Mouse (Mus musculus) left cerebral cortex, adult 2 months (tissue): ENCODE measurements around the gene Nup107. TPM values are rescaled to one million over a fixed set of nuclear protein-coding genes. Genes with fewer than 3 reads are reported as not detected.

Experiments used
- DNase-seq, 2 experiments: peaks; one replicate each; pipeline ENCODE4 v3.0.0; 2021 to 2022; ENCODE audit warnings: low spot score in 2 of 2, mixed read lengths in 1 of 2; ENCODE audit errors: extremely low spot score in 1 of 2
- H3K27ac ChIP-seq: fragments of 200-600 bp; 2 replicates; pipeline ENCODE4 v1.8.1; 2022
- H3K4me3 ChIP-seq: fragments of 200-600 bp; 2 replicates; pipeline ENCODE4 v1.8.1; 2022
- CTCF ChIP-seq: fragments of 200-600 bp; IDR thresholded peaks from 2 replicates; pipeline ENCODE4 v1.8.1; 2022; ENCODE audit warnings: antibody characterized with exemption, mild to moderate bottlenecking, moderate library complexity
- intact Hi-C: fragments of 180-260 bp; cut with DNase I; formaldehyde crosslinking; loops from one replicate; pipeline ENCODE4 v1.15.1; 2025
- total RNA-seq, 2 experiments: library from RNA; stranded (reverse); gene quantifications; 2 replicates each; pipeline ENCODE4 v1.2.3; 2021

Gene Nup107
- total RNA-seq, 2 experiments from 2014 or later: 13.4 to 15.9 TPM

- DNase-seq: no peak
- no peak for TF ChIP-seq CTCF
- Histone ChIP-seq H3K27ac (no peak overlapping the region), H3K4me3 (no peak overlapping the region)
- intact Hi-C loops: no loop called here
These were observed 32.1 kb upstream of the Nup107 start for GRCm38 (mm10) chr10:117824647-117825046.

- Histone ChIP-seq H3K4me3 (no peak overlapping the region), H3K27ac (no peak overlapping the region)
- peak; percentile 37 for TF ChIP-seq CTCF
- DNase-seq: no peak
- intact Hi-C loops: no loop called here
These were observed 31.6 kb upstream of the Nup107 start for GRCm38 (mm10) chr10:117824139-117824538.

GRCm38 (mm10) chr10:117823321-117823720, 30.8 kb upstream of the Nup107 start:
- no peak overlapping the region for H3K27ac ChIP-seq
- no peak overlapping the region for H3K4me3 ChIP-seq
- no peak for DNase-seq
- TF ChIP-seq CTCF: no peak
- intact Hi-C loops: no loop called here

GRCm38 (mm10) chr10:117818600-117818999, 26.1 kb upstream of the Nup107 start:
- H3K4me3 ChIP-seq: no peak overlapping the region
- intact Hi-C loops: loop anchor here (2.0 kb wide), 1 partner anchor 26 kb away; the partner anchor contains the start of gene Nup107
- DNase-seq: no peak
- TF ChIP-seq CTCF: no peak
- H3K27ac ChIP-seq: no peak overlapping the region

GRCm38 (mm10) chr10:117816721-117817120, 24.2 kb upstream of the Nup107 start:
- Histone ChIP-seq H3K27ac (no peak overlapping the region), H3K4me3 (no peak overlapping the region)
- DNase-seq: no peak
- TF ChIP-seq CTCF: no peak
- intact Hi-C loops: no loop called here

GRCm38 (mm10) chr10:117812501-117812900, 20.0 kb upstream of the Nup107 start:
- DNase-seq: no peak
- no peak overlapping the region for H3K27ac ChIP-seq
- TF ChIP-seq CTCF: no peak
- no peak overlapping the region for H3K4me3 ChIP-seq
- intact Hi-C loops: no loop called here

- Histone ChIP-seq H3K27ac (no peak overlapping the region), H3K4me3 (no peak overlapping the region)
- intact Hi-C loops: no loop called here
- no peak for DNase-seq
- no peak for TF ChIP-seq CTCF
These were observed 19.1 kb upstream of the Nup107 start for GRCm38 (mm10) chr10:117811555-117811954.

GRCm38 (mm10) chr10:117810506-117810905, 18.0 kb upstream of the Nup107 start:
- DNase-seq: no peak
- no peak overlapping the region for H3K27ac ChIP-seq
- no peak overlapping the region for H3K4me3 ChIP-seq
- TF ChIP-seq CTCF: no peak
- intact Hi-C loops: no loop called here

- TF ChIP-seq CTCF: no peak
- no peak for DNase-seq
- Histone ChIP-seq H3K4me3 (no peak overlapping the region), H3K27ac (no peak overlapping the region)
- intact Hi-C loops: no loop called here
These were observed 15.6 kb upstream of the Nup107 start for GRCm38 (mm10) chr10:117808068-117808467.

GRCm38 (mm10) chr10:117805919-117806318, 13.4 kb upstream of the Nup107 start:
- Histone ChIP-seq H3K27ac (no peak overlapping the region), H3K4me3 (no peak overlapping the region)
- no peak for TF ChIP-seq CTCF
- intact Hi-C loops: no loop called here
- no peak for DNase-seq

GRCm38 (mm10) chr10:117803870-117804850, 11.7 kb upstream of the Nup107 start:
- intact Hi-C loops: no loop called here
- Histone ChIP-seq H3K4me3 (no peak overlapping the region), H3K27ac (no peak overlapping the region)
- no peak for DNase-seq
- TF ChIP-seq CTCF: no peak

- Histone ChIP-seq H3K4me3 (no peak overlapping the region), H3K27ac (no peak overlapping the region)
- DNase-seq: no peak
- intact Hi-C loops: no loop called here
- TF ChIP-seq CTCF: no peak
These were observed 9.4 kb upstream of the Nup107 start for GRCm38 (mm10) chr10:117801886-117802285.

- no peak for DNase-seq
These were observed 7.3 kb upstream of the Nup107 start for GRCm38 (mm10) chr10:117799806-117800205.

More at GRCm38 (mm10) chr10:117799806-117800205, 7.3 kb upstream of the Nup107 start:
- Histone ChIP-seq H3K27ac (no peak overlapping the region), H3K4me3 (no peak overlapping the region)
- TF ChIP-seq CTCF: no peak
- intact Hi-C loops: loop anchor here (5.0 kb wide), 1 partner anchor 312 kb away; no protein-coding TSS in a partner anchor
